Mouse (Mus musculus) kidney, adult 2 months (tissue): ENCODE data around the gene Sbf2.

ENCODE experiments used
- CTCF ChIP-seq: fragments of 200-500 bp; conservative IDR thresholded peaks from 2 replicates; pipeline ENCODE4 v1.5.1; 2011; ENCODE audit warnings: low read depth, mild to moderate bottlenecking, control low read depth, low read length, moderate library complexity, mixed read lengths; ENCODE audit not compliant: insufficient read depth, insufficient read length
- POLR2A ChIP-seq: fragments of 200-500 bp; IDR thresholded peaks from one replicate; pipeline ENCODE4 v1.6.1; 2011; ENCODE audit warnings: low read depth, low read length, control low read depth

DNA sequence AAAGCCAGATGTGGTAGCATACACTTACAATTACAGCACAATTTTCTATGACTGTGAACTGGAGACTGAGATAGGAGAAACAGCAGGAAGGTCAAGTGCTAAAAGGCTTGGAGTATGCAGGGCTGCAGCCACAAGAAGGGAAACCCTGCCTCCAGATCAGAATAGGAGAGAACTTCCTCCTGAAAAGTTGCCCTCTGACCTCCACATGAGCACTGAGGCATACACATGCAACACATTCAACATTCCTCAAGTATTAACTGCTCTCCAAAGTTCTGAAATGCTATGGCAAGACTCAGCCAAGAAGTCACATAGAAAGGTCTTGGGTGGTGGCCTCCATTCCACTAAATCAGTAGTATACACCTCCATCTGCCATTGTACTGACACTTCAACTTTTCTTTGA, 58.5 kb downstream of the Sbf2 start:
- TF ChIP-seq CTCF (no peak), POLR2A (no peak)
